Mouse (Mus musculus) kidney, adult 9 months (tissue): ENCODE data around the gene Abca13.

ENCODE experiments used
- DNase-seq: peaks from one replicate; pipeline ENCODE4 v3.0.0; 2022

Abca13 gene

GRCm38 (mm10) chr11:9536811-9537210 lies 345.1 kb downstream of the Abca13 start:
- DNase-seq: no peak

- no peak for DNase-seq
Measured at GRCm38 (mm10) chr11:9538328-9538727, 346.6 kb downstream of the Abca13 start.

- DNase-seq: peak; percentile 55
Measured at GRCm38 (mm10) chr11:9560026-9560425, 368.3 kb downstream of the Abca13 start.

- no peak for DNase-seq
Measured at GRCm38 (mm10) chr11:9568302-9568701, 376.6 kb downstream of the Abca13 start.

GRCm38 (mm10) chr11:9570319-9570718 lies 378.6 kb downstream of the Abca13 start:
- no peak for DNase-seq

GRCm38 (mm10) chr11:9574894-9575293 lies 383.2 kb downstream of the Abca13 start:
- no peak for DNase-seq

- no peak for DNase-seq
Measured at GRCm38 (mm10) chr11:9591757-9592316, 400.1 kb downstream of the Abca13 start.

GRCm38 (mm10) chr11:9597299-9597698 lies 405.6 kb downstream of the Abca13 start:
- no peak for DNase-seq

GRCm38 (mm10) chr11:9601096-9601495 lies 409.4 kb downstream of the Abca13 start:
- DNase-seq: no peak

GRCm38 (mm10) chr11:9602137-9602536 lies 410.4 kb downstream of the Abca13 start:
- DNase-seq: no peak

- DNase-seq: no peak
Measured at GRCm38 (mm10) chr11:9608249-9608648, 416.5 kb downstream of the Abca13 start.

- no peak for DNase-seq
Measured at GRCm38 (mm10) chr11:9609075-9609474, 417.3 kb downstream of the Abca13 start.

- no peak for DNase-seq
Measured at GRCm38 (mm10) chr11:9616133-9616532, 424.4 kb downstream of the Abca13 start.

GRCm38 (mm10) chr11:9616665-9617064 lies 424.9 kb downstream of the Abca13 start:
- DNase-seq: no peak

GRCm38 (mm10) chr11:9619986-9620385 lies 428.2 kb downstream of the Abca13 start:
- no peak for DNase-seq

- no peak for DNase-seq
Measured at GRCm38 (mm10) chr11:9622888-9623287, 431.1 kb downstream of the Abca13 start.

GRCm38 (mm10) chr11:9624753-9625152 lies 433.0 kb downstream of the Abca13 start:
- DNase-seq: no peak

- no peak for DNase-seq
Measured at GRCm38 (mm10) chr11:9625812-9626211, 434.1 kb downstream of the Abca13 start.

GRCm38 (mm10) chr11:9647272-9647671 lies 455.5 kb downstream of the Abca13 start:
- DNase-seq: no peak

- DNase-seq: no peak
Measured at GRCm38 (mm10) chr11:9647991-9648390, 456.2 kb downstream of the Abca13 start.

GRCm38 (mm10) chr11:9666648-9667255 lies 475.0 kb downstream of the Abca13 start:
- DNase-seq: no peak

- DNase-seq: no peak
Measured at GRCm38 (mm10) chr11:9669430-9669829, 477.7 kb downstream of the Abca13 start.

- DNase-seq: no peak
Measured at GRCm38 (mm10) chr11:9684952-9685351, 493.2 kb downstream of the Abca13 start.

- DNase-seq: no peak
Measured at GRCm38 (mm10) chr11:9705190-9705589, 513.4 kb downstream of the Abca13 start.
